Mouse (Mus musculus): ENCODE results near the gene C1qb.

GRCm38 (mm10) chr4:136912841-136913240 lies 26.9 kb upstream of the C1qb start:
- TF ChIP-seq CTCF (IDR thresholded peaks at IDR 0.05; ENCODE audit: low read depth) (no peak), EP300 (IDR thresholded peaks at IDR 0.05; ENCODE audit: low read depth) (no peak)

Data from heart, postnatal 0 days (tissue).